Mouse (Mus musculus): ENCODE measurements around the gene Atf6. TPM values are rescaled to one million over a fixed set of nuclear protein-coding genes. Genes with fewer than 3 reads are reported as not detected.

The Atf6 gene
- polyA plus RNA-seq, 1 experiment from 2014 or later = 8.3 TPM

DNA sequence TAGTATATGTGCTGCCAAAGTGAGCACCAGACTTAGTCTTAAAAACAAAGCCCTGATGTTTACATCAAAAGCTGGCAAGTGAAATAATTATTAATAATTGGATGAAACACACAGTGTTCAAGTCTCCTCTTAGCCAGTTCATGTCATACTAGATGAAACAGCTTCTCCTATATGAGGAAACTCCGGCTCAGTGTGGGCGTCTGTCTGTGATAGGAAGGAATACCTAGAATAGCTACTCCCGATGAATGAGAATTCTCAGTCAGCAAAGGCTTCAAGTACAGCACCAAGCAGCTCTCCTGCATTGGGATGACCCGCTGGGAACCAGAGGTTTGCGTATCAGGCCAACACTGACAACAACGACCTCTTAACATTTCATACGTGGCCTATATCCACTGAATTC lies 115.8 kb downstream of the Atf6 start:
- Histone ChIP-seq H3K27me3 (no peaks in the 10 kb centered on the region), H3K4me2 (no peak overlapping the region), H3K4me1 (no peaks in the 10 kb centered on the region), H3K4me3 (no peak overlapping the region), H3K36me3 (no peaks in the 10 kb centered on the region), H3K9me3 (no peaks in the 10 kb centered on the region), H3K9ac (no peak overlapping the region), H3K27ac (no peak overlapping the region)
- WGBS = 91% methylated on average over 7 of the region's 7 CpGs
- ATAC-seq (ENCODE audit: insufficient number of reproducible peaks, low FRiP score, low TSS enrichment, low read depth) = no peak

DNA sequence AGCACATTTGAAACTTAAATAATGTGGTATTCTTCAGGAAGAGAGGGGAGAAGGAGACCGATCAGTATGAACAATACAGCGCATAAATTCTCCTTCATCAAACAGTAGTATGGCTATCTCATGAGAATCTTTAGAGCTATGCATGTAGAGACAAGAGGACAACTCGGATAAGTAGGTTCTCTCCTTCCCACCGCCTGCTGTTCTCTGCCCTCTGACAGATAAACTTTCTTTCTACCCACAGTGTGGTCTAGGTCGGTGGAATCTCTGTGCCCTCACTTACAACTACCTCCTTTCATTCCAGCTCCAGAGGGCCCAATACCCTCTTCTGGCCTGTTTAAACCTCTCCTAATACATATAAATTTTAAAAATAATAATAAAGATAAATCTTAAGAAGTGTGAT lies 121.0 kb downstream of the Atf6 start:
- ATAC-seq (ENCODE audit: insufficient number of reproducible peaks, low FRiP score, low TSS enrichment, low read depth) = no peak
- Histone ChIP-seq H3K4me2 (no peak overlapping the region), H3K9me3 (no peaks in the 10 kb centered on the region), H3K9ac (no peak overlapping the region), H3K4me3 (no peak overlapping the region), H3K27me3 (no peaks in the 10 kb centered on the region), H3K27ac (no peak overlapping the region), H3K4me1 (no peaks in the 10 kb centered on the region), H3K36me3 (no peaks in the 10 kb centered on the region)
- WGBS = 89% methylated on average over 5 of the region's 5 CpGs

DNA sequence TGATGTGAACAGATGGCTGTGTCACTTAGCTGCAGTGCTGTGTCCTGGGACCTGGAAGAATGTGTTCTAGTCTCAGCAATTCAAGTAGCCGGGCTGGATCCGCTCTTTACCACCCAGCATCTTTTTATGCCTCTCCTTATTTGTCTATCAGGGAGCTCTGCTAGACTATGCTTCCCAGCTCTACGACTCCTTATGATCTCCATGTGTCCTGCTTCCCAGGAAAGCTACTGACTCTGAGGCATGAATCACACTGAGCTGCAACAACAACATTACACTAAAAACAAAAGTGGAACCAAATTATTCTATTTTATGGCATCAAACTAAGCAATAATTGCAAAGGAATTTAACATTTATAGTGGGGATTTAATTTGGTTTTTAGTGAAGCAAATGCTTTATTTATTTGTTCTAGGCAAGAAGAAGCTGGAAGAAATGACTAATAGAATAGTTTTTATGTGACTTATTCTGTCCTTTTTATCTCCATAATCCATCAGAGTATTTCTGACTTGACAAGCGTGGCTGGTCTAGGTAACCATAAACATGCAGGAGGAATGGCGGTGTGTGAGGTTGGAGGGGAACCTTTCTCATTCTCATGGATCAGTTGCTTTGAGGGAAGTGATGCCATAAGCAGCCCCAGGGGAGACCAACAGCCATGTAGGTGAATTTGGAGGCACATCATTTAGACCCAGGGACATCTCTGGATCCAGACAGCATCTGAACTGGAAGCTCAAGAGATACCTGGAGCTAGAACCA lies 125.9 kb downstream of the Atf6 start:
- H3K9me3 ChIP-seq = no peaks in the 10 kb centered on the region
- WGBS = 67% methylated on average over 5 of the region's 5 CpGs
- no peak for ATAC-seq (ENCODE audit: insufficient number of reproducible peaks, low FRiP score, low TSS enrichment, low read depth)

DNA sequence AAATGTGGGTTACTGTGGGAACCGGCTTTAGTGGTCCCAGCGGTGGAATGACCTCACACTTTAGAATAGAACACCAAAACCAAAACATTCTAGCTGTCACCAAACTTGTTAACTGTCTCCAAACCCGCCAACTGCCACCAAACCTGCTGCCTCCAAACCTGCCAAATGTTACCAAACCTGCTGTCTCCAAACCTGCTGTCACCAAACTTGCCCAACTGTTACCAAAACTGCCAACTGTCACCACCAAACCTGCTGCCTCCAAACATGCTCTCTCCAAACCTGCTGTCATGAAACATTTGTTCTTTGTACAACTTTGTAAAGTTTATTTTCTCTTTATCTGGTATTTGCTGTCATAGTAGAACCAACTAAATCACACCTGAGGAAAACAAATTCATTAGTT lies 132.7 kb downstream of the Atf6 start:
- WGBS = 82% methylated on average over 3 of the region's 3 CpGs
- no peak for ATAC-seq (ENCODE audit: insufficient number of reproducible peaks, low FRiP score, low TSS enrichment, low read depth)
- no peaks in the 10 kb centered on the region for H3K9me3 ChIP-seq
- no peak overlapping the region for H3K4me2 ChIP-seq
- no peak overlapping the region for H3K9ac ChIP-seq
- peaks cover 10% of the 10 kb centered on the region for H3K4me1 ChIP-seq
- no peaks in the 10 kb centered on the region for H3K27me3 ChIP-seq
- no peak overlapping the region for H3K4me3 ChIP-seq
- H3K36me3 ChIP-seq = no peaks in the 10 kb centered on the region
- H3K27ac ChIP-seq = no peak overlapping the region

More for the DNA sequence above, 125.9 kb downstream of the Atf6 start:
- no peak overlapping the region for H3K27ac ChIP-seq
- H3K4me3 ChIP-seq = no peak overlapping the region
- H3K4me1 ChIP-seq = no peaks in the 10 kb centered on the region
- no peak overlapping the region for H3K4me2 ChIP-seq
- no peaks in the 10 kb centered on the region for H3K36me3 ChIP-seq
- no peak overlapping the region for H3K9ac ChIP-seq
- H3K27me3 ChIP-seq = no peaks in the 10 kb centered on the region

DNA sequence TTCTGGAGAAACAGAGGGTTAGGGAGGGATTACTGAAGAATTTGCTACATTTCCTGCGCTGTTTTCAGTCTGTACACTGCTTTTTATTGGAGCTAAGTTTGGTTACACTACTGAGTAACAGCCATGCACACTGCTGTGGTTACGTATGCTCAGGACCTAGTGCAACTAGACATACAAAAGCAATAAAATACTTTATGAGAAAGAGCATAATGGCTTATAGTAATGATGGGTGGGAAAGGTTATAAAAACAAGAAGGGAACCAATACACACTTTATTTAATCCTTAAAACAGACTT lies 135.0 kb downstream of the Atf6 start:
- no peaks in the 10 kb centered on the region for H3K9me3 ChIP-seq
- no peak for ATAC-seq (ENCODE audit: insufficient number of reproducible peaks, low FRiP score, low TSS enrichment, low read depth)
- H3K4me2 ChIP-seq = no peak overlapping the region
- H3K36me3 ChIP-seq = no peaks in the 10 kb centered on the region
- H3K4me1 ChIP-seq = peaks cover 10% of the 10 kb centered on the region
- 44% methylated on average over 2 of the region's 2 CpGs for WGBS
- H3K4me3 ChIP-seq = no peak overlapping the region
- H3K27ac ChIP-seq = peak overlapping the region; percentile 33; the same call in 1 of the 2 replicates
- no peak overlapping the region for H3K9ac ChIP-seq
- H3K27me3 ChIP-seq = no peaks in the 10 kb centered on the region

DNA sequence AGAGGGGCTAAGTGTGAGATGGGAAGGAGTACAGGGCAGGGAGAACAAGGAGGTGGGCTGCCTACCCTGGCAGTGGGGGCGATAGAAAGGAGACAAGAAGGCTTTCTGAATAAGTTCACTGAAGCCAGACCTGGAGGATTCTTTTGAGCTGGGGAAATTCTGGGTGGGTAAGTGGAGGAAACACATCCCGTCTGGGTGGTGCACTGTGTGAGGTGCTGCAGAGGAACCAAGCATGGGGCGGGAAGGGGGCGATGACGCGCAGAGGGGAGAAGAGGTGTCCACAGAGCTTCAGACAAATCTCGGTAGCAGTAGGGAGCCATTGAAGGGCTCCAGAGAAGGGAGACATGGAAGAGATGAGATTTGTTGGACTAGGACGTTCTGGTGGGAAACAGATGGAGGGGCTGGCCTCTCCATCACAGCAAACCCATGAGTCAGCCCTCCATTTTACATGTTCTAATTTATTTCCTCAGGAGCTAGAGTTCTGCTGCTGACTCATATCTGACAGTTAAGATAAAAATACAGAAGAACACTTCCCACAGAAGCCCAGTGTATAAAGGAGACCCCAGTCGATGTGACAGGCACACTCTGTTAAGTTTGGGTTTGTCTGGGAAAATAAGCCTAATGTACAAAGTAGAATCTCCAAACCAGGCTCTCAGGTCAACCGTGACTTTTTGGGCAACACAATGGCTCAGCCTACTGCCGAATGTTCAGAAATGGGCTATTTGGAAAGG lies 135.5 kb downstream of the Atf6 start:
- Histone ChIP-seq H3K27me3 (no peaks in the 10 kb centered on the region), H3K9me3 (no peaks in the 10 kb centered on the region), H3K4me1 (peaks cover 10% of the 10 kb centered on the region), H3K4me2 (no peak overlapping the region), H3K36me3 (no peaks in the 10 kb centered on the region), H3K27ac (peak overlapping the region; percentile 33; the same call in 1 of the 2 replicates), H3K4me3 (no peak overlapping the region), H3K9ac (no peak overlapping the region)
- 63% methylated on average over 11 of the region's 11 CpGs for WGBS
- no peak for ATAC-seq (ENCODE audit: insufficient number of reproducible peaks, low FRiP score, low TSS enrichment, low read depth)

DNA sequence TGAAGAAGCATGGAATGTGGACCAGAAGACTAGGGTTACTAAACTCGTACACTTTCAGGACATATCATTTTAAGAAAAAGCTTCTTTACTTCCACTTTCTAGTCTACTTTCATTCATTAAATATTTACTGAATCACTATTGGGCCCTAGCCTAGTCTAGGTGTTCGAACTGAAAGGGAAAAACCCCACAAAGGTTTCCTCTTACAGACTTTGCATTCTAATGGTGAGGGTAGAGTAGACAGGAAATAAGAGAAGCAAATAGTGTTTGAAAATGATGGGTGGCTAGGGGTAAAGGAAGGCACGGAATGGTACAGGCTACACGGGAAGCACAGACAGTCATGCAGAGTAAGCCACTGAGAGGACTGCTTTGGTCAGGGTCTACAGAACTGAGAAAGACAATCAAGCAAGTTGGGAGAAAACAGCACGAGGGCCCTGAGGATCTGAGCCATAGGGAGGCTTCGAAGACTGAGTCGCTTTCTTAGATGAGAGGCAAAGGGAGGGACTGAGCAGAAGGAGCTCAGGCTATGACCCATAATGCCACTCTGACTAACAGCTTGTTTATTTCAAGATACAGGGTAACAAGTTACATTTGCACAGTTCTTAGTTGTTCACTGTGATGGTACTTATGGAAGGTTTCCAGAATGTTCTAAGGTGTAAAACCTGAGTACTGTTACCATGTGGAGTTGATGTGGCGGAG lies 138.2 kb downstream of the Atf6 start:
- 85% methylated on average over 8 of the region's 8 CpGs for WGBS
- Histone ChIP-seq H3K4me1 (peaks cover 10% of the 10 kb centered on the region), H3K27ac (no peak overlapping the region), H3K4me2 (no peak overlapping the region), H3K4me3 (no peak overlapping the region), H3K9ac (no peak overlapping the region), H3K27me3 (no peaks in the 10 kb centered on the region), H3K36me3 (no peaks in the 10 kb centered on the region), H3K9me3 (no peaks in the 10 kb centered on the region)
- no peak for ATAC-seq (ENCODE audit: insufficient number of reproducible peaks, low FRiP score, low TSS enrichment, low read depth)

DNA sequence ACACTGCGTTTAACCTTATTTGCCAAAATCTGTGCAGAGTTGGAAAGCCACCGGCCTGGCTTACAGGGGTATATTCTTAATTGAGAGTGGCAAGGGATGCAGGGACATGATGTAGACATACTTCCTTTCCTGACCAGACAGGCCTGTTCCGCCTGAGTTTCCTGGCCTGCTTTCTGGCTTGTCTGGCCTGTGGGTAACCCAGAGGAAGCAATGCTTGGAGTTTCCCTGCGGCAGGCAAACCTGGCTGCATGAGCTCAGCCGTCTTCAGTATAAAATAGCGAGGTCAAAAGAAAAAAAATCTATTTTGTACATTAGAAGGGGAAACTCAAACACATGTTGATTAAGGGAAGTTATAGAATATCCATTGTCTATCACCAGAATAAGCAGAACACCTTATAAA lies 139.0 kb downstream of the Atf6 start:
- Histone ChIP-seq H3K4me2 (no peak overlapping the region), H3K4me1 (peaks cover 10% of the 10 kb centered on the region), H3K9ac (no peak overlapping the region), H3K27me3 (no peaks in the 10 kb centered on the region), H3K36me3 (no peaks in the 10 kb centered on the region), H3K4me3 (no peak overlapping the region), H3K9me3 (no peaks in the 10 kb centered on the region), H3K27ac (peak overlapping the region; percentile 24; the same call in 1 of the 2 replicates)
- WGBS = 51% methylated on average over 6 of the region's 6 CpGs
- ATAC-seq (ENCODE audit: insufficient number of reproducible peaks, low FRiP score, low TSS enrichment, low read depth) = no peak

DNA sequence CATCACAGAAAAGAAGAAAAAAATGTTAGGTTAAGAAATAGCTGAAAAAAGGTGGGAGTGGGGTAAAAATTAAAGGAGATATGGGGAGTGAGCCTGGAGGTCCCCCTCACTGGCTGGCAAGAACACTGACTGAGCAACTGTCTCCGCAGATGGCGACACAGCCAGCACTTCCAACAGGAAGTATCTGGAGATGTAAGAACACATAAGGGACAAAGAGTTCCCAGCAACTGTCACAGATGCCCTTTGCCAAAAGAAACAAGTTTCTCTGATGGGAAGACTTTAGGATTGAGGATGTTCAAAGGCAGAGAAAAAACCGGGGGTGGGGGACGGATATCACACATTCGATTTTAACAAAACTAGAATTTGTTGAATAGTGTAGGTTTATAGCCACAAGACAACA lies 146.0 kb downstream of the Atf6 start:
- H3K9ac ChIP-seq = no peak overlapping the region
- H3K4me1 ChIP-seq = peaks cover 15% of the 10 kb centered on the region
- H3K4me3 ChIP-seq = no peak overlapping the region
- no peaks in the 10 kb centered on the region for H3K27me3 ChIP-seq
- H3K36me3 ChIP-seq = no peaks in the 10 kb centered on the region
- 89% methylated on average over 5 of the region's 5 CpGs for WGBS
- no peak overlapping the region for H3K4me2 ChIP-seq
- no peak overlapping the region for H3K27ac ChIP-seq
- H3K9me3 ChIP-seq = no peaks in the 10 kb centered on the region
- ATAC-seq (ENCODE audit: insufficient number of reproducible peaks, low FRiP score, low TSS enrichment, low read depth) = no peak

DNA sequence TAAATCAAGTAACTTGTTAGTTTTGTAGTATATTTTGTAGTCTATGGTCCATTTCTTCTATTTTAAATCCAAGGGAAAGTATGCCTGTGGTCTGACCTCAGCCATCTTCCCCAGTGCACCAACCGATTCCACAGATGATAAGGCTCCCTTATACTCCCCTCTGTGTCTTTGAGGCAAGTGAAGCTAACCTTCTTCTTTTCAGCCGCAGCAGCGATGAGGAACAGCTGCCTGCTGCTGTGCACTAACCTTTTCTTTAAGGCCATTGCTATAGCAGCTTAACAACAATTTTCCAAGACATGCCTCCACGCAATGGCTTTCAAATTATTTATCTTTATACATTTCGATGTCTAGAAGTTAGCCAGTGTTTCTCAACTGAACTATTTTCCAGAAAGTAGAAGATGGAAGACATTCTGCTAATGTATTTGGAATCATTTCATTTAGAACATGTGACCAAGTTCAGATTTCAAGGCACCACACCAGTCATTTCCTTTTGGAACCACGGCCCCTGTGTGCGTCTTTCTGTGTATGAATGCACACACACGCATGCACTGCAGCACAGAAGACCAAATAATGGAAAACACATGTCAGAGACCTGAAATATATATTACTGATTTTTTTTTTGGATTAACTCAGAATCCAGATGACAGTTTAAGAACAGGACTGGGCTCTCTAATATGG lies 149.3 kb downstream of the Atf6 start:
- 44% methylated on average over 8 of the region's 8 CpGs for WGBS
- H3K36me3 ChIP-seq = no peaks in the 10 kb centered on the region
- H3K27ac ChIP-seq = peak overlapping the region; percentile 54
- no peaks in the 10 kb centered on the region for H3K9me3 ChIP-seq
- no peaks in the 10 kb centered on the region for H3K27me3 ChIP-seq
- H3K4me3 ChIP-seq = no peak overlapping the region
- no peak overlapping the region for H3K4me2 ChIP-seq
- H3K4me1 ChIP-seq = peaks cover 15% of the 10 kb centered on the region
- ATAC-seq (ENCODE audit: insufficient number of reproducible peaks, low FRiP score, low TSS enrichment, low read depth) = peak; percentile 58; the same call in 1 of the 2 replicates
- H3K9ac ChIP-seq = no peak overlapping the region

DNA sequence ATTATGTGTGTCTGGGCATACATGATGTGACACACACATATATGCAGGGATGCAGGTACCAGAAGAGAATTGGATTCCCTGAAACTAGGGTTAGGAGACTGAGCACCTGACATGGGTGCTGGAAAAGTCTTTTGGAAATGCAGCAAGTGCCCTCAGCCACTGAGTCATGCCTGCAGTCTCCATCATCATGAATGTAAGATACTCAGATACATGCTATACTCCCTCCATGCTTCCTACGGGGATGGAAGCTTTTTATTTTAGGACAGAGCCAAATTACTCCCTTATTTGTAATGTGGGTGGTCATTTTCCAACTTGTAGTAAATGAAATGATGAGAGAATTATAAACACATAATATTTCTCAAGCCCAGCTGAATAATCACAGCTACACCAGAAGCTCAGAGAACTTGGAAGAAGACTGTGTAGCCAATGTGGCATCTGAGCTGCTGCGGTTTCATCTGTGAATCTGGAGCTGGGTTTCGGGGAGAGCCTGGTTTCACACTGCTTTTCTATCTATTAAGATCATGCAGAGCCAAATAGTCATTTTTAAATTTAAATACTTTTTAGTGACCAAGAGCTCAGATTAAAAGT lies 150.2 kb downstream of the Atf6 start:
- WGBS = 72% methylated on average over 3 of the region's 3 CpGs
- Histone ChIP-seq H3K27me3 (no peaks in the 10 kb centered on the region), H3K4me1 (peaks cover 15% of the 10 kb centered on the region), H3K27ac (no peak overlapping the region; the same call in 1 of the 2 replicates), H3K9me3 (no peaks in the 10 kb centered on the region), H3K4me2 (no peak overlapping the region), H3K4me3 (no peak overlapping the region), H3K9ac (no peak overlapping the region), H3K36me3 (no peaks in the 10 kb centered on the region)
- no peak for ATAC-seq (ENCODE audit: insufficient number of reproducible peaks, low FRiP score, low TSS enrichment, low read depth)

Data from limb, embryonic 15.5 days (tissue).